Mouse (Mus musculus) neural tube, embryonic 11.5 days (tissue): ENCODE data around the gene Atg4a. TPM values are rescaled to one million over a fixed set of nuclear protein-coding genes. Genes with fewer than 3 reads are reported as not detected.
A peak's percentile ranks its signal among the peaks of the same experiment; 100 is the strongest.

Experiments used
- ATAC-seq: fragments of 200-750 bp; cut with Nextera tagmentation; 2 replicates; pipeline ENCODE4 v1.8.0; 2017; ENCODE audit warnings: moderate number of reproducible peaks, mild to moderate bottlenecking, moderate TSS enrichment, moderate library complexity; ENCODE audit not compliant: insufficient read depth, low FRiP score, low TSS enrichment
- DNase-seq: peaks from one replicate; pipeline ENCODE4 v3.0.0-alpha.2; 2015; ENCODE audit warnings: low spot score
- H3K27ac ChIP-seq: fragments of 300-500 bp; sonication (generic); 2 replicates; pipeline ENCODE4 v1.5.1; 2014; ENCODE audit warnings: low read depth, mild to moderate bottlenecking, low read length
- H3K27me3 ChIP-seq: fragments of 300-500 bp; sonication (generic); 2 replicates; pipeline ENCODE4 v1.6.1; 2014; ENCODE audit warnings: mild to moderate bottlenecking, low read length, mixed read lengths; ENCODE audit not compliant: control insufficient read depth, insufficient read depth
- H3K36me3 ChIP-seq: fragments of 300-500 bp; sonication (generic); 2 replicates; pipeline ENCODE4 v1.6.1; 2014; ENCODE audit warnings: mild to moderate bottlenecking, low read length, moderate library complexity, mixed read lengths; ENCODE audit not compliant: control insufficient read depth, insufficient read depth
- H3K4me1 ChIP-seq: fragments of 300-500 bp; sonication (generic); 2 replicates; pipeline ENCODE4 v1.6.1; 2014; ENCODE audit warnings: low read length, mixed read lengths; ENCODE audit not compliant: control insufficient read depth, insufficient read depth
- H3K4me2 ChIP-seq: fragments of 300-500 bp; sonication (generic); 2 replicates; pipeline ENCODE4 v1.6.1; 2014; ENCODE audit warnings: low read depth, mild to moderate bottlenecking, moderate library complexity
- H3K4me3 ChIP-seq: fragments of 300-500 bp; sonication (generic); 2 replicates; pipeline ENCODE4 v1.5.1; 2014; ENCODE audit warnings: low read depth, low read length
- H3K9ac ChIP-seq: fragments of 300-500 bp; sonication (generic); 2 replicates; pipeline ENCODE4 v1.6.1; 2014; ENCODE audit warnings: mild to moderate bottlenecking, low read length
- H3K9me3 ChIP-seq: fragments of 300-500 bp; sonication (generic); 2 replicates; pipeline ENCODE4 v1.6.1; 2016; ENCODE audit warnings: low read length; ENCODE audit not compliant: control insufficient read depth
- WGBS: fragments of 180-500 bp; shearing (Covaris S2); extraction: QIAGEN DNeasy Blood & Tissue Kit; methylation state at CpG from one replicate; pipeline ENCODE4 v1.1.7; 2014; 5-methylcytosine and 5-hydroxymethylcytosine counted together
- polyA plus RNA-seq: library from polyadenylated mRNA; unstranded; fragments of >200 nt; fragmentation: Nextera tagmentation; extraction: Ambion mirVana; gene quantifications from 2 replicates; pipeline ENCODE4 v1.2.1, GENCODE M21; 2014

Atg4a gene
- polyA plus RNA-seq, 1 experiment from 2014 or later = 19.0 TPM

GRCm38 (mm10) chrX:141198993-141199392 lies 242.3 kb downstream of the Atg4a start:
- Histone ChIP-seq H3K4me1 (no peaks in the 10 kb centered on the region), H3K27me3 (peaks cover 9% of the 10 kb centered on the region; the same call in 1 of the 2 replicates), H3K4me2 (no peak overlapping the region), H3K9ac (no peak overlapping the region), H3K27ac (no peak overlapping the region), H3K9me3 (no peaks in the 10 kb centered on the region), H3K4me3 (no peak overlapping the region), H3K36me3 (no peaks in the 10 kb centered on the region)
- DNase-seq (no peak), ATAC-seq (no peak)
- WGBS = 81% methylated on average over 3 of the region's 3 CpGs

- DNase-seq (peak; percentile 55), ATAC-seq (peak; percentile 13; the same call in 1 of the 2 replicates)
- Histone ChIP-seq H3K36me3 (no peaks in the 10 kb centered on the region), H3K4me3 (no peak overlapping the region), H3K27me3 (peaks cover 7% of the 10 kb centered on the region; the same call in 1 of the 2 replicates), H3K9ac (no peak overlapping the region), H3K27ac (no peak overlapping the region), H3K4me1 (no peaks in the 10 kb centered on the region), H3K4me2 (no peak overlapping the region), H3K9me3 (no peaks in the 10 kb centered on the region)
- WGBS = 41% methylated on average over 5 of the region's 5 CpGs
These were observed 256.1 kb downstream of the Atg4a start for GRCm38 (mm10) chrX:141212802-141213201.

Other genes with a start within 250 kb of the Atg4a start
- gene Tex13b, start 143.5 kb upstream of the Atg4a start, polyA plus RNA-seq = not detected in 2 replicates
- gene Vsig1, start 49.3 kb upstream of the Atg4a start, polyA plus RNA-seq = 0.11 TPM in 1 of 2 replicates, not detected in the other
- gene Psmd10, start 179 bp upstream of the Atg4a start, polyA plus RNA-seq = 54.2 and 55.5 TPM in 2 replicates